ENCODE assay signal across 9 mouse cellular contexts in the genomic region with DNA sequence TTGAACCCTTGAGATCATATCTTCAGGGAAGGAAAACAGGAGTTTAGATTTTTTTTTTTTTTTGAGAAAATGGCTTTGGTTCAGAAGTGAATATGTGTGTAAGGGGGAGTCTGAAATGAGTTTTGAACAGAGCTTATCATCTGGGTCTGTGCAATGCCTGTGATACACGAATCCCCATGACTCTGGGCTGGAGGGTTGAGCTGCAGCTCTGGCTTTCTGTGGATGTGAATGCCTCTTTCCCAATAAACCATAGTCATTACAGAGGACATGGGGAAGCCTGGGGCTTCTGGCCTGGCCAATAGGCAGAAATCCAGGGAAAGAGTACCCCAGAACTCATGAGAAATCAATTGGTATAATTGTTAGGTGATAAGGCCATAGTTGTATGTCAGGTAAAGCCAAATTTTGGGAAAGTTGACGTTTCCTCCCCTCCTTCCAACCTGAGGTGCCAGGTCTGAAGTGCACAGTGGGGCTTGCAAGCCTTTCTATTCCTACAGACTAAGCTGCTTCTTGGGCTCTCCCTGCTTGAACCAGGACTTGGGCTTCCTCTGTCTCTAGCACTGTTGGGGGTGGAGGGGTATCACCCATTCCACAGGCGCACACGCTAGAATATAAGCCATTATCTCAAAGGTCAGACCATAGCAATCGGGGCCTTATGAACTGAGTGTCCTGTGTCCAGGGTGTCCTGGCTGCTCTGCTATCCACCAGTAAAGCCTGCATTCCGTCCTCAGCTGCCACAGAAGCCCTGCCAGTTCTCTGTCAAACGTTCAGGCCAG. TPM values are rescaled to one million over a fixed set of nuclear protein-coding genes. Genes with fewer than 3 reads are reported as not detected.
DNase-seq lines count a peak whose midpoint lies in the region; ATAC-seq lines count a peak whose summit lies in the region.
"Had no signal": no experiment of that assay in that cellular context is flagged by ENCODE, and none has a peak within 500 bp of the region (broad histone marks: within the 10 kb centered on the region; RNA-seq: fewer than 3 reads in every experiment).

No protein-coding gene starts in this region.

- H3K27me3 ChIP-seq in hindbrain, embryonic 10.5 days (ENCODE audit: insufficient read depth, poor library complexity, severe bottlenecking): peaks cover 99% of the 10 kb centered on the region
- H3K27me3 ChIP-seq in hindbrain, embryonic 16.5 days (replicated peaks; ENCODE audit: control insufficient read depth, insufficient read depth, low read length): peaks cover 65% of the 10 kb centered on the region
- H3K27me3 ChIP-seq in embryonic facial prominence, embryonic 11.5 days (ENCODE audit: control insufficient read depth, insufficient read depth, low read length): peaks cover 21% of the 10 kb centered on the region
- H3K27me3 ChIP-seq in hindbrain, embryonic 11.5 days (ENCODE audit: control insufficient read depth, insufficient read depth, low read length): peaks cover 88% of the 10 kb centered on the region

- peaks cover 58% of the 10 kb centered on the region for H3K4me1 ChIP-seq in hindbrain, embryonic 10.5 days (replicated peaks)
- H3K4me1 ChIP-seq in hindbrain, embryonic 16.5 days (ENCODE audit: control insufficient read depth, insufficient read depth, low read depth, low read length): peaks cover 17% of the 10 kb centered on the region
- H3K4me1 ChIP-seq in embryonic facial prominence, embryonic 11.5 days (ENCODE audit: control insufficient read depth, insufficient read depth, low read length): peaks cover 5% of the 10 kb centered on the region
- peaks cover 7% of the 10 kb centered on the region; the same call in 1 of the 2 replicates for H3K4me1 ChIP-seq in hindbrain, embryonic 11.5 days (replicated peaks; ENCODE audit: control insufficient read depth, insufficient read depth, low read length)

- no peak for DNase-seq in hindbrain, embryonic 10.5 days (ENCODE audit: low spot score)
- DNase-seq in embryonic facial prominence, embryonic 11.5 days (ENCODE audit: low spot score): no peak
- peak; percentile 55 for DNase-seq in hindbrain, embryonic 11.5 days (ENCODE audit: low spot score)
- DNase-seq in lung, postnatal 10 days: peak; percentile 48
- no peak for DNase-seq in cerebellum, adult 11-12 months
- DNase-seq in layer of hippocampus, adult 11-12 months (ENCODE audit: low spot score): no peak
- DNase-seq: kidney, postnatal 36 days; liver, embryonic 13.5 days had no signal

- no peaks in the 10 kb centered on the region for H3K9me3 ChIP-seq in hindbrain, embryonic 10.5 days
- no peaks in the 10 kb centered on the region for H3K9me3 ChIP-seq in hindbrain, embryonic 16.5 days (ENCODE audit: control insufficient read depth, low read length)
- no peaks in the 10 kb centered on the region for H3K9me3 ChIP-seq in embryonic facial prominence, embryonic 11.5 days (replicated peaks; ENCODE audit: control insufficient read depth, low read length)
- H3K9me3 ChIP-seq in hindbrain, embryonic 11.5 days (ENCODE audit: control insufficient read depth, low read length): no peaks in the 10 kb centered on the region
- H3K9me3 ChIP-seq: liver, embryonic 13.5 days had no signal

- no peak overlapping the region for H3K4me2 ChIP-seq in hindbrain, embryonic 16.5 days (ENCODE audit: low read length)
- peak overlapping the region; percentile 90 for H3K4me2 ChIP-seq in embryonic facial prominence, embryonic 11.5 days (ENCODE audit: low read depth, low read length)
- no peak overlapping the region; the same call in 1 of the 2 replicates for H3K4me2 ChIP-seq in hindbrain, embryonic 11.5 days (replicated peaks; ENCODE audit: low read depth, low read length)
- H3K4me2 ChIP-seq: liver, embryonic 13.5 days had no signal

- peaks cover 13% of the 10 kb centered on the region; the same call in 1 of the 2 replicates for H3K36me3 ChIP-seq in hindbrain, embryonic 10.5 days
- no peaks in the 10 kb centered on the region for H3K36me3 ChIP-seq in hindbrain, embryonic 16.5 days (ENCODE audit: control insufficient read depth, insufficient read depth, low read length)
- no peaks in the 10 kb centered on the region; the same call in 1 of the 2 replicates for H3K36me3 ChIP-seq in embryonic facial prominence, embryonic 11.5 days (replicated peaks; ENCODE audit: control insufficient read depth, insufficient read depth, low read depth, low read length)
- no peaks in the 10 kb centered on the region for H3K36me3 ChIP-seq in hindbrain, embryonic 11.5 days (ENCODE audit: control insufficient read depth, insufficient read depth, low read length)
- H3K36me3 ChIP-seq: liver, embryonic 13.5 days had no signal

- no peak overlapping the region for H3K9ac ChIP-seq in hindbrain, embryonic 16.5 days (ENCODE audit: low read depth, low read length)
- peak overlapping the region; percentile 96 for H3K9ac ChIP-seq in embryonic facial prominence, embryonic 11.5 days (replicated peaks; ENCODE audit: low read length)
- no peak overlapping the region for H3K9ac ChIP-seq in hindbrain, embryonic 11.5 days (ENCODE audit: low read depth, low read length)
- H3K9ac ChIP-seq: liver, embryonic 13.5 days had no signal

- no peak for ATAC-seq in hindbrain, embryonic 16.5 days
- ATAC-seq in embryonic facial prominence, embryonic 11.5 days (replicated peaks; ENCODE audit: insufficient number of reproducible peaks, low FRiP score, low TSS enrichment, low read depth): no peak
- ATAC-seq in hindbrain, embryonic 11.5 days (ENCODE audit: low FRiP score): no peak

- WGBS in hindbrain, embryonic 10.5 days: 5% methylated on average over 7 of the region's 7 CpGs
- WGBS in hindbrain, embryonic 16.5 days: 10% methylated on average over 7 of the region's 7 CpGs
- WGBS in embryonic facial prominence, embryonic 11.5 days: 13% methylated on average over 7 of the region's 7 CpGs
- 9% methylated on average over 7 of the region's 7 CpGs for WGBS in hindbrain, embryonic 11.5 days

- H3K4me3 ChIP-seq in hindbrain, embryonic 10.5 days: peak overlapping the region; percentile 60
- no peak overlapping the region for H3K4me3 ChIP-seq in hindbrain, embryonic 16.5 days (ENCODE audit: low read length)
- H3K4me3 ChIP-seq in embryonic facial prominence, embryonic 11.5 days (ENCODE audit: low read depth, low read length): peak overlapping the region; percentile 79
- 0 out of 2 replicates have a peak overlapping the region, but pooled peaks have one; percentile 4 for H3K4me3 ChIP-seq in hindbrain, embryonic 11.5 days (ENCODE audit: low read depth, low read length)

- H3K27ac ChIP-seq in hindbrain, embryonic 10.5 days: peak overlapping the region; percentile 80; the same call in 1 of the 2 replicates
- no peak overlapping the region for H3K27ac ChIP-seq in hindbrain, embryonic 16.5 days (ENCODE audit: low read depth, low read length)
- peak overlapping the region; percentile 96 for H3K27ac ChIP-seq in embryonic facial prominence, embryonic 11.5 days (replicated peaks; ENCODE audit: low read depth, low read length)
- H3K27ac ChIP-seq in hindbrain, embryonic 11.5 days (ENCODE audit: low read depth, low read length): no peak overlapping the region
- H3K27ac ChIP-seq: liver, embryonic 13.5 days had no signal

RNA-seq across cellular contexts. Expression of gene Tbx2, which starts 7.1 kb away (rescaled TPM):
- 1.5 and 3.1 TPM in 2 replicates for polyA plus RNA-seq in hindbrain, embryonic 10.5 days (2016; fragmentation: Nextera tagmentation; extraction: Ambion mirVana)
- polyA plus RNA-seq in hindbrain, embryonic 16.5 days (2015; fragmentation: Nextera tagmentation; extraction: Ambion mirVana): 0.64 and 1.0 TPM in 2 replicates
- polyA plus RNA-seq in embryonic facial prominence, embryonic 11.5 days (2014; fragmentation: Nextera tagmentation; extraction: Ambion mirVana): 22.3 and 25.9 TPM in 2 replicates
- 2.3 and 3.7 TPM in 2 replicates for polyA plus RNA-seq in hindbrain, embryonic 11.5 days (2014; fragmentation: Nextera tagmentation; extraction: Ambion mirVana)

RNA-seq across cellular contexts. Expression of gene Gm11444, which starts 10.7 kb away (rescaled TPM):
- not detected in 2 replicates for polyA plus RNA-seq in hindbrain, embryonic 10.5 days (2016; fragmentation: Nextera tagmentation; extraction: Ambion mirVana)
- polyA plus RNA-seq in hindbrain, embryonic 16.5 days (2015; fragmentation: Nextera tagmentation; extraction: Ambion mirVana): not detected in 2 replicates
- polyA plus RNA-seq in embryonic facial prominence, embryonic 11.5 days (2014; fragmentation: Nextera tagmentation; extraction: Ambion mirVana): not detected in 2 replicates
- not detected in 2 replicates for polyA plus RNA-seq in hindbrain, embryonic 11.5 days (2014; fragmentation: Nextera tagmentation; extraction: Ambion mirVana)
- polyA plus RNA-seq: liver, embryonic 13.5 days had no signal

RNA-seq across cellular contexts. Expression of gene Tbx4, which starts 46.8 kb away (rescaled TPM):
- 0.09 and 0.22 TPM in 2 replicates for polyA plus RNA-seq in hindbrain, embryonic 10.5 days (2016; fragmentation: Nextera tagmentation; extraction: Ambion mirVana)
- 0.40 TPM in 2 replicates for polyA plus RNA-seq in hindbrain, embryonic 16.5 days (2015; fragmentation: Nextera tagmentation; extraction: Ambion mirVana)
- 0.65 and 1.5 TPM in 2 replicates for polyA plus RNA-seq in embryonic facial prominence, embryonic 11.5 days (2014; fragmentation: Nextera tagmentation; extraction: Ambion mirVana)
- 0.08 and 0.13 TPM in 2 replicates for polyA plus RNA-seq in hindbrain, embryonic 11.5 days (2014; fragmentation: Nextera tagmentation; extraction: Ambion mirVana)

Comparison
In these comparisons a context has a peak if more than half of its experiments do, and no peak if none do; other contexts are left out.
1. DNase-seq: peak in hindbrain, embryonic 11.5 days (single experiment) and lung, postnatal 10 days (single experiment); none in hindbrain, embryonic 10.5 days (single experiment), embryonic facial prominence, embryonic 11.5 days (single experiment), cerebellum, adult 11-12 months (single experiment) and layer of hippocampus, adult 11-12 months (single experiment).
2. H3K27ac ChIP-seq: peak in hindbrain, embryonic 10.5 days (single experiment) and embryonic facial prominence, embryonic 11.5 days (single experiment); none in hindbrain, embryonic 16.5 days (single experiment) and hindbrain, embryonic 11.5 days (single experiment).